Mouse (Mus musculus) gastrocnemius, adult 2 months (tissue): Measurements from ENCODE around the gene RPS10-NUDT3. TPM values are rescaled to one million over a fixed set of nuclear protein-coding genes. Genes with fewer than 3 reads are reported as not detected.
A peak's percentile ranks its signal among the peaks of the same experiment; 100 is the strongest.
"Not testable (repeated sequence)": the region's sequence is repeated elsewhere in the genome, so short reads cannot be mapped to it uniquely, and the experiment has no call there.

Source experiments
- DNase-seq: peaks from one replicate; pipeline ENCODE4 v3.0.0; 2022
- H3K27ac ChIP-seq: fragments of 200-600 bp; 2 replicates; pipeline ENCODE4 v1.8.1; 2022; ENCODE audit warnings: mild to moderate bottlenecking
- H3K4me3 ChIP-seq: fragments of 200-600 bp; 2 replicates; pipeline ENCODE4 v1.8.1; 2022; ENCODE audit warnings: mild to moderate bottlenecking, moderate library complexity
- CTCF ChIP-seq: fragments of 200-600 bp; IDR thresholded peaks from 2 replicates; pipeline ENCODE4 v1.8.1; 2022; ENCODE audit warnings: antibody characterized with exemption, mild to moderate bottlenecking, moderate library complexity
- intact Hi-C: fragments of 180-260 bp; cut with DNase I; formaldehyde crosslinking; loops from one replicate; pipeline ENCODE4 v1.15.1; 2025
- total RNA-seq, 2 experiments: library from RNA; stranded (reverse); gene quantifications; 2 replicates each; pipeline ENCODE4 v1.2.3; 2021

The RPS10-NUDT3 gene
- total RNA-seq, 2 experiments from 2014 or later: 1.4 TPM; not detected in 1

GRCm38 (mm10) chr17:27653253-27653959 lies 18.4 kb upstream of the RPS10-NUDT3 start:
- DNase-seq: no peak
- intact Hi-C loops: no loop called here
- Histone ChIP-seq H3K27ac (no peak overlapping the region), H3K4me3 (no peak overlapping the region)
- no peak for TF ChIP-seq CTCF

DNA sequence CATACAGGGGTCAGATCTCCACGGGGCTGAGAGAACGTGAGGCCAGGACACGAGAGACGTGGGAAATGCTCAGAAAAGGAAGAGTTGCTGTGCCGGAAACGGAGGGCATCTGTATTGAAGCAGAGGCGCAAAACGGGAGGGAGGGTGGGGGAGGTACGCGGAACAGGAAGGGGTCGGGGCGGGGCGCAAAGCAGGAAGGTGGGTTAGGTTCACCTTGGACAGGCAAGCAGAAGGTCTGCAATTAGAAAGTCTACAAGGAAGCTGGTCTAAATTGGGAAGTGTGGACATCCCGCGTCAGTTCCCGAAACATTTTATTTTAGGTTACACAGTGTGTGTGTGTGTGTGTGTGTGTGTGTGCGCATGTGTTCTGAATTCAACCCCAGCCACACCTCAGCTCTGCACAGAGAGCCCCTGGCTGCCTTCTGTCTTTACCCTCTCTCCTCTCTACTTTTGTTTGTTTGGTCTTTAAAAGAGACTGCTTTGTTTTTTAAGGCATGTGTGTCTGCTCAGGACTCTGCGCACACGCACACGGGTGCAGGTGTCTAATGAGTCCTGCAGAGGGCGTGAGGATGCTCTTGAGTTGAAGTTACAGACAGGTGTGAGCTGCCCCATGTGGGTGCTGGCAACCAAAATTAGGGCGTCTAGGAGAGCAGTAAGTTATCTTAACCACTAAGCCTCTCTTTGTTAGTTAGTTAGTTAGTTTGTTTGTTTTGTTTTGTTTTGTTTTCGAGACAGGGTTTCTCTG lies 17.2 kb upstream of the RPS10-NUDT3 start:
- intact Hi-C loops: no loop called here
- no peak overlapping the region for H3K4me3 ChIP-seq

GRCm38 (mm10) chr17:27650586-27650985 lies 15.6 kb upstream of the RPS10-NUDT3 start:
- Histone ChIP-seq H3K4me3 (no peak overlapping the region), H3K27ac (no peak overlapping the region)
- no peak for TF ChIP-seq CTCF
- DNase-seq: no peak
- intact Hi-C loops: loop anchor here (2.0 kb wide), 1 partner anchor 118 kb away; no protein-coding TSS in a partner anchor

More for the DNA sequence above, 17.2 kb upstream of the RPS10-NUDT3 start:
- H3K27ac ChIP-seq: no peak overlapping the region
- DNase-seq: no peak
- no peak for TF ChIP-seq CTCF

- intact Hi-C loops: loop anchor here (2.0 kb wide), 1 partner anchor 119 kb away; no protein-coding TSS in a partner anchor
- H3K27ac ChIP-seq: no peak overlapping the region
- peak; percentile 65 for DNase-seq
- no peak overlapping the region for H3K4me3 ChIP-seq
- peak; percentile 89 for TF ChIP-seq CTCF
Observed at GRCm38 (mm10) chr17:27650160-27650559, 15.1 kb upstream of the RPS10-NUDT3 start.

DNA sequence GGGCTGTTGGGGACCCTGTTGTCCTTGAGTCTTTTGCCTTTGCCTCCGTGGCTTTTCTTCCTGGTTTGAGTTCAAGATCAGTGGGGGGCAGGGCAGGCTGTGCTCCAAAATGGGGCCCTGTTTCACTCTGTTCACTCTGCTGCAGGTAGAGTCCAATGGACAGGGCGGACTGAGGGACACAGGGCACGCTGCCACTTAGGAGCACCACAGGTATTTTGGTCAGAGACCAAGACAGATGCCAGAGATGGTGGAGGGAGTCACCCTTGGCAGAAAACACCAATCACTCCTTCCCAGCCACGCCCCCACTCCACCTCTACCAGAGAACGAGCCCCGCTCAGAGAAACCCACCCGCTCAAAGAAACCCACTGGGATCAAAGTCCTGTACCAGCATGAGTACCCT lies 10.8 kb upstream of the RPS10-NUDT3 start:
- Histone ChIP-seq H3K27ac (no peak overlapping the region), H3K4me3 (no peak overlapping the region)
- intact Hi-C loops: no loop called here
- no peak for TF ChIP-seq CTCF
- DNase-seq: no peak

- DNase-seq: no peak
- no peak overlapping the region for H3K4me3 ChIP-seq
- H3K27ac ChIP-seq: no peak overlapping the region
- TF ChIP-seq CTCF: 0 out of 2 replicates have a peak, but pooled peaks have one; percentile 1
- intact Hi-C loops: no loop called here
Observed at GRCm38 (mm10) chr17:27644572-27644971, 9.6 kb upstream of the RPS10-NUDT3 start.

- no peak for TF ChIP-seq CTCF
- Histone ChIP-seq H3K4me3 (no peak overlapping the region), H3K27ac (no peak overlapping the region)
- DNase-seq: no peak
- intact Hi-C loops: no loop called here
Observed at GRCm38 (mm10) chr17:27643756-27644155, 8.7 kb upstream of the RPS10-NUDT3 start.

- Histone ChIP-seq H3K4me3 (no peak overlapping the region), H3K27ac (no peak overlapping the region)
- intact Hi-C loops: no loop called here
- no peak for TF ChIP-seq CTCF
- DNase-seq: no peak
Observed at GRCm38 (mm10) chr17:27643101-27643500, 8.1 kb upstream of the RPS10-NUDT3 start.

GRCm38 (mm10) chr17:27642491-27643062 lies 7.6 kb upstream of the RPS10-NUDT3 start:
- no peak overlapping the region for H3K27ac ChIP-seq
- DNase-seq: peak; percentile 54
- 0 out of 2 replicates have a peak overlapping the region, but pooled peaks have one; percentile 21 for H3K4me3 ChIP-seq
- intact Hi-C loops: no loop called here
- TF ChIP-seq CTCF: no peak

DNA sequence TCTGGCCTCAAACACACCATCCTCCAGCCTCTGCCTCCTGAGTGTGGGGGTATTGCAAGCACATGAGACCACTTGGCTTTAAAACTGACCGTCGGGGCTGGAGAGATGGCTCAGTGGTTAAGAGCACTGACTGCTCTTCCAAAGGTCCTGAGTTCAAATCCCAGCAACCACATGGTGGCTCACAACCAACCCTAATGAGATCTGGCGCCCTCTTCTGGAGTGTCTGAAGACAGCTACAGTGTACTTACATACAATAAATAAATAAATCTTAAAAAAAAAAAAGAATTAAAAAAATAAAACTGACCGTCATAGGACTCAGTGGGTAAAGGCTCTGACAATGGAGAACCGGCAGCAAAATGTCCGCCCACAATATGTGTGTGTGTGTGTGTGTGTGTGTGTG lies 4.8 kb upstream of the RPS10-NUDT3 start:
- peak; percentile 12 for DNase-seq
- peak; percentile 35; the same call in 1 of the 2 replicates for TF ChIP-seq CTCF
- intact Hi-C loops, H3K4me3 ChIP-seq, H3K27ac ChIP-seq: not testable (repeated sequence)

DNA sequence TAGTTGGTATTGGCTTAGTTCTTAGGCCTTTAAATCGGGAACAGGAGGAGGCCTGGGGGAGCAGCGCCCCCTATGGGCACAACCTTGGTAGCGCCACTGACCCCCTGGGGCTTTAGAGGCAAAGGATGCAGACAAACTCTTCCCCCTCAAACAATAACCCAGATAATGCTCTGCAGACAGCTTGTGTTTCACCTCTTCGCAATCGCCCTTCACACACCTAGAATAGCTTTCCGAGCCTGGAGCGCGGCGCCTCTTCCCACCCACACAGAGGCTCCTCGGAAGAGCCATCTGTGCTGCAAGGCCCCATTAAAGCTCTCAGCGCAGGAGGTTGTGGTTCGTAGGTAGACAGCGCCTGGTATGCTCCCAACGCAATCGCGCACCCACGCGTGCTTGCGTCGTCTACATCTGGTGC lies 3.9 kb upstream of the RPS10-NUDT3 start:
- Histone ChIP-seq H3K4me3 (no peak overlapping the region), H3K27ac (no peak overlapping the region)
- peak; percentile 74 for TF ChIP-seq CTCF
- intact Hi-C loops: no loop called here
- peak; percentile 34 for DNase-seq

DNA sequence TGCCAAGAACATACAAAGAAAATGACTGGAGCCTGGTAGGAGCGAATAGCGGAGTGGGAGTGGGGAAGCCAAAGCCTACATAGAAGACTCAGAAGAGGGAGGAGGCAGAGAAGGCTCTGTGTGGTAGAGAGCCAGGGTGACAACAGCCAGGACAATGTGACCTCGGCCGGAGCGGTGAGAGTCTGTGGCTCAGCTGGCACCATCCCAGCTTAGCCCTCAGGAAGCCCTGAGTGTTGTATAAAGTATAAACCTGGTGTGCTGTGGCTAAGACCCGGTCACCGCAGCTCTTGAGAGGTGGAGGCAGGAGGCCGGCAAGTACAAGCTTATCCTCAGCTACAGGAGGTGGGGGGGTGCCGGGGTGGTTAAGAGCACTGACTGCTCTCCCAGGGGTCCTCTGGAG lies 2.3 kb upstream of the RPS10-NUDT3 start:
- no peak overlapping the region for H3K27ac ChIP-seq
- intact Hi-C loops: no loop called here
- no peak for TF ChIP-seq CTCF
- DNase-seq: no peak
- H3K4me3 ChIP-seq: no peak overlapping the region
